Mouse (Mus musculus) hindbrain, embryonic 14.5 days (tissue): ENCODE data around the gene Rap2c. TPM values are rescaled to one million over a fixed set of nuclear protein-coding genes. Genes with fewer than 3 reads are reported as not detected.

Source experiments
- ATAC-seq: fragments of 200-750 bp; cut with Nextera tagmentation; 2 replicates; pipeline ENCODE4 v1.8.0; 2017; ENCODE audit warnings: moderate number of reproducible peaks, mild to moderate bottlenecking, moderate TSS enrichment, moderate library complexity; ENCODE audit not compliant: low FRiP score
- DNase-seq: peaks from one replicate; pipeline ENCODE4 v3.0.0-alpha.2; 2015; ENCODE audit warnings: low spot score
- H3K27ac ChIP-seq: fragments of 300-500 bp; sonication (generic); 2 replicates; pipeline ENCODE4 v1.5.1; 2014; ENCODE audit warnings: mild to moderate bottlenecking, moderate library complexity
- H3K27me3 ChIP-seq: fragments of 300-500 bp; sonication (generic); 2 replicates; pipeline ENCODE4 v1.6.1; 2014; ENCODE audit warnings: mild to moderate bottlenecking, low read length, mixed read lengths; ENCODE audit not compliant: control insufficient read depth, insufficient read depth
- H3K36me3 ChIP-seq: fragments of 300-500 bp; sonication (generic); replicated peaks from 2 replicates; pipeline ENCODE4 v1.6.1; 2014; ENCODE audit not compliant: control insufficient read depth, insufficient read depth
- H3K4me1 ChIP-seq: fragments of 300-500 bp; sonication (generic); replicated peaks from 2 replicates; pipeline ENCODE4 v1.6.1; 2014; ENCODE audit warnings: antibody characterized with exemption, low read length, mixed read lengths; ENCODE audit not compliant: control insufficient read depth, insufficient read depth
- H3K4me2 ChIP-seq: fragments of 300-500 bp; sonication (generic); replicated peaks from 2 replicates; pipeline ENCODE4 v1.6.1; 2014; ENCODE audit warnings: mild to moderate bottlenecking, moderate library complexity
- H3K4me3 ChIP-seq: fragments of 300-500 bp; sonication (generic); replicated peaks from 2 replicates; pipeline ENCODE4 v1.5.1; 2014; ENCODE audit warnings: mild to moderate bottlenecking, low read length
- H3K9ac ChIP-seq: fragments of 300-500 bp; sonication (generic); 2 replicates; pipeline ENCODE4 v1.6.1; 2014
- H3K9me3 ChIP-seq: fragments of 300-500 bp; sonication (generic); 2 replicates; pipeline ENCODE4 v1.6.1; 2016; ENCODE audit warnings: low read length; ENCODE audit not compliant: control insufficient read depth
- WGBS: fragments of 180-500 bp; shearing (Covaris S2); extraction: QIAGEN DNeasy Blood & Tissue Kit; methylation state at CpG from one replicate; pipeline ENCODE4 v1.1.7; 2014; 5-methylcytosine and 5-hydroxymethylcytosine counted together
- polyA plus RNA-seq: library from polyadenylated mRNA; unstranded; fragments of >200 nt; fragmentation: Nextera tagmentation; extraction: Ambion mirVana; gene quantifications from 2 replicates; pipeline ENCODE4 v1.2.1, GENCODE M21; 2014

The Rap2c gene
- polyA plus RNA-seq, 1 experiment from 2014 or later: 18.8 TPM

- WGBS: 25% methylated on average over 7 of the region's 7 CpGs
- H3K27me3 ChIP-seq: no peaks in the 10 kb centered on the region
- H3K9me3 ChIP-seq: no peaks in the 10 kb centered on the region
- H3K27ac ChIP-seq: 0 out of 2 replicates have a peak overlapping the region, but pooled peaks have one; percentile 9
- no peak; the same call in 1 of the 2 replicates for ATAC-seq
- H3K4me1 ChIP-seq: peaks cover 5% of the 10 kb centered on the region; the same call in 1 of the 2 replicates
- no peak overlapping the region for H3K9ac ChIP-seq
- H3K4me2 ChIP-seq: peak overlapping the region; percentile 7
- no peak for DNase-seq
- H3K36me3 ChIP-seq: no peaks in the 10 kb centered on the region
- H3K4me3 ChIP-seq: no peak overlapping the region
Measured at GRCm38 (mm10) chrX:51035678-51036209, 17.9 kb upstream of the Rap2c start.

DNA sequence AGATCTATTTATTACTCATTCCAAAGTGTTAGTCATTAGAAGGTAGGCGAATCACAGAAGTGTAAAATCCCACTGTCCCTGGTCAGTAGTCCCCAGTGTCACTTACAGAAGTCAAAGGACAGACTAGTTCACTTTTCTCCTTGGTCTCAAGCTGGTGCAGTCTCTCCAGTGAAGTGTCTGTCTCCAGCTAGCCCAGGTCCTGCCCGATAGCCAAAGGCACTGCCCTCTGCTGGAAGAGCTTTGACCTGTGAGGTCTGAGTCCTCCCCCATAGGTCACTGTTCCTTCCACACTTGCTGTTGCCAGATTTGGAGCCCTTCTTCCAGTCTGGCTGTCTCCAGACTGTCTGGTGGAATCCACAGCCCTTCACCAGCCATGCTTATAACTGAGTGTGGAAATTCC is 2.1 kb upstream of the Rap2c start:
- Histone ChIP-seq H3K4me1 (peaks cover 6% of the 10 kb centered on the region; the same call in 1 of the 2 replicates), H3K27ac (no peak overlapping the region), H3K36me3 (no peaks in the 10 kb centered on the region; the same call in 1 of the 2 replicates), H3K9ac (no peak overlapping the region), H3K27me3 (no peaks in the 10 kb centered on the region), H3K4me2 (no peak overlapping the region), H3K9me3 (no peaks in the 10 kb centered on the region), H3K4me3 (no peak overlapping the region)
- no peak for ATAC-seq
- 36% methylated on average over 2 of the region's 2 CpGs for WGBS
- no peak for DNase-seq

DNA sequence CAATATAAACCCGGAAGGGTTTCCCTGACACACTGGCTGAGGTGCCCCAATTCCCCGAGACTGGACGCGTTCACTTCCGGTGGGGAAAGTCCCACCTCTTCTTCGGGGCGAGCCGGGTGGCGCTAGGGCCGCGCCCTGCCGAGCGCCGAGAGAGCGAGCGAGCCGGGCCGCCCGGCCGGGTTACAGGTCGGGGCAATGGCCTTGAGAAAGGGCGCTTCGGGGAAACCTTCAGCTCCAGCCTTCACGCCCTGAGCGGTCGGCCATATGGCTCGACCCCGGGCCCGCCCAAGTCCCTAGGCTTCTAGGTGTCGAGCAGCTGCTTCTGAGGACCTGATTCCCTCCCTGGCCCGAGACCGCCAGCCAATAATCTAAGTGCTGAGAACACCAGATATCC is 965 bp upstream of the Rap2c start:
- H3K4me2 ChIP-seq: peak overlapping the region; percentile 44
- WGBS: 23% methylated on average over 32 of the region's 32 CpGs
- peaks cover 6% of the 10 kb centered on the region; the same call in 1 of the 2 replicates for H3K4me1 ChIP-seq
- no peaks in the 10 kb centered on the region for H3K9me3 ChIP-seq
- ATAC-seq: peak; percentile 92
- H3K27ac ChIP-seq: peak overlapping the region; percentile 94
- H3K9ac ChIP-seq: peak overlapping the region; percentile 74
- peaks cover 8% of the 10 kb centered on the region for H3K36me3 ChIP-seq
- peak; percentile 64 for DNase-seq
- H3K27me3 ChIP-seq: no peaks in the 10 kb centered on the region
- H3K4me3 ChIP-seq: peak overlapping the region; percentile 58

GRCm38 (mm10) chrX:51016926-51017325 is 892 bp downstream of the Rap2c start:
- WGBS: 30% methylated on average over 12 of the region's 12 CpGs
- ATAC-seq (no peak), DNase-seq (no peak)
- peak overlapping the region; percentile 58 for H3K4me3 ChIP-seq
- H3K27me3 ChIP-seq: no peaks in the 10 kb centered on the region
- no peak overlapping the region for H3K27ac ChIP-seq
- peaks cover 6% of the 10 kb centered on the region; the same call in 1 of the 2 replicates for H3K4me1 ChIP-seq
- peak overlapping the region; percentile 61 for H3K4me2 ChIP-seq
- H3K9ac ChIP-seq: peak overlapping the region; percentile 74
- peaks cover 11% of the 10 kb centered on the region for H3K36me3 ChIP-seq
- H3K9me3 ChIP-seq: no peaks in the 10 kb centered on the region

DNA sequence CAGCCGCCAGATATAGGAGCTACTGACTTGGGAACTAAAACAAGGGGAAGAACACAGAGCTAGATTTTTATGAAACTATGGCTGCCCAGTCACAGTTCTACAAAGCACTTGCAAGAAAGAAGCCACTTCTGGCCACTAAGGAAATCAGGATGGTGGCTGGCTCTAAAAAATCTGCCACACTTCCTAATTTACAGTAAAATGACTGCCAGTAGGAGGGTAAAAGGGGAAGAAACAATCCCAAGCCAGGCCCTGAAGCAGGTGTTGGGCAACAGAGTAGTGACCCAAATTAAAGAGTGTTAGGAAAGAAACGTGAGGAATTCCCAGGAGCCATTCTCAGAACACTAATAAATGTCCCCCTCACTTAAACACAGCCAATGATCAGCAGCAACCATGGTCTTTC is 5.5 kb downstream of the Rap2c start:
- no peak for ATAC-seq
- H3K4me1 ChIP-seq: peaks cover 6% of the 10 kb centered on the region; the same call in 1 of the 2 replicates
- H3K4me3 ChIP-seq: no peak overlapping the region
- WGBS: 64% methylated on average over 2 of the region's 2 CpGs
- H3K4me2 ChIP-seq: no peak overlapping the region
- H3K9ac ChIP-seq: no peak overlapping the region
- peaks cover 11% of the 10 kb centered on the region for H3K36me3 ChIP-seq
- H3K27me3 ChIP-seq: no peaks in the 10 kb centered on the region
- no peak for DNase-seq
- no peak overlapping the region for H3K27ac ChIP-seq
- no peaks in the 10 kb centered on the region for H3K9me3 ChIP-seq

DNA sequence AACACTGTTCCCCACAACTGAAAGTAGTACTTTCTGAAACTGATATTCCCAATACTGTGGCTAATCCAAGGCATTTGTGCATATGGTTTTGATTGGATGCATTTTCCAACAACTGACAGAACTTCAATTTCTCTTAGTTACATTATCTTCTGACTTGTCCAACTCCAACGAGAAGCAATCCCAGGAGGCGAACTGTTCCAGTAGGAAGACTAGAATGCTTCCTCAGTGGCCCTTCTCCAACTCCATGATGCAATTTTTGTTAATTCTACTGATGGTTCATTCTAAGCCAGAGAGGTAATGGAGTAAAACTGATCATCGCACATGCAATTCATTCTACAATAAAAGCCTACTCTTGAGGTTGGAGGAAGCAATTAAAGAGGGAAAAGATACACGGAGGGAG is 7.5 kb downstream of the Rap2c start:
- H3K4me1 ChIP-seq: 0 out of 2 replicates have a peak, but pooled peaks cover under 1% of the 10 kb centered on the region
- no peak overlapping the region for H3K27ac ChIP-seq
- peaks cover 11% of the 10 kb centered on the region for H3K36me3 ChIP-seq
- WGBS: 88% methylated on average over 4 of the region's 4 CpGs
- ATAC-seq (no peak), DNase-seq (no peak)
- H3K9me3 ChIP-seq: no peaks in the 10 kb centered on the region
- no peak overlapping the region for H3K4me2 ChIP-seq
- H3K27me3 ChIP-seq: no peaks in the 10 kb centered on the region
- no peak overlapping the region for H3K9ac ChIP-seq
- no peak overlapping the region for H3K4me3 ChIP-seq

GRCm38 (mm10) chrX:51000791-51001190 is 17.0 kb downstream of the Rap2c start:
- Histone ChIP-seq H3K27ac (no peak overlapping the region), H3K9ac (no peak overlapping the region), H3K4me2 (no peak overlapping the region), H3K36me3 (peaks cover 8% of the 10 kb centered on the region; the same call in 1 of the 2 replicates), H3K9me3 (no peaks in the 10 kb centered on the region), H3K4me1 (no peaks in the 10 kb centered on the region), H3K27me3 (no peaks in the 10 kb centered on the region), H3K4me3 (no peak overlapping the region)
- no peak for DNase-seq
- ATAC-seq: no peak
- WGBS: 82% methylated on average over 6 of the region's 6 CpGs

GRCm38 (mm10) chrX:50995310-50995709 is 22.5 kb downstream of the Rap2c start:
- H3K27ac ChIP-seq: no peak overlapping the region
- no peak overlapping the region for H3K4me3 ChIP-seq
- no peaks in the 10 kb centered on the region for H3K9me3 ChIP-seq
- H3K4me2 ChIP-seq: no peak overlapping the region
- DNase-seq: no peak
- no peaks in the 10 kb centered on the region for H3K36me3 ChIP-seq
- no peaks in the 10 kb centered on the region for H3K27me3 ChIP-seq
- ATAC-seq: no peak
- H3K9ac ChIP-seq: no peak overlapping the region
- WGBS: 76% methylated on average over 2 of the region's 2 CpGs
- no peaks in the 10 kb centered on the region for H3K4me1 ChIP-seq

DNA sequence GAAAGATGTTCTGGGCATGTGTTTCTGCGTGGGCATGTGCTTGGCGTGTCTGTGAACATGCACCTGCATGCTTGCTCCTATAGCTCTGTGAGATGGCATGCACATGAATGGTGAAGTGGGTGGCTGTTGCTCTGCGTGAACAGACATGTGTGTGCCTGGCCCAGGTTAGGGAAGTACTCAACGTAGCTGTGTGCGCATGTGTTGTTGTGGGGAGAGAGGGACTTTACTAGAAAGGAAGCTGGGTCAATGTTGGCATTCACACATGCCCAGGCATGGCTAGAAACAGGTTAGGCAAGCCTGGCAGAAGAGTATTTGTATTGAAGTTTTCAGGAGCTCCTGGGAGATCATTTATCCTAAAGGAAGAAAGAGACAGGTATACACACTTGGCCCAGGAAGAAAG is 26.5 kb downstream of the Rap2c start:
- no peak for DNase-seq
- 85% methylated on average over 5 of the region's 5 CpGs for WGBS

GRCm38 (mm10) chrX:50989940-50990339 is 27.9 kb downstream of the Rap2c start:
- H3K27ac ChIP-seq: no peak overlapping the region
- H3K36me3 ChIP-seq: no peaks in the 10 kb centered on the region
- H3K4me2 ChIP-seq: no peak overlapping the region
- no peak overlapping the region for H3K4me3 ChIP-seq
- H3K9me3 ChIP-seq: no peaks in the 10 kb centered on the region
- no peaks in the 10 kb centered on the region for H3K4me1 ChIP-seq
- DNase-seq: no peak
- no peaks in the 10 kb centered on the region for H3K27me3 ChIP-seq
- no peak for ATAC-seq
- WGBS: 93% methylated on average over 6 of the region's 6 CpGs
- no peak overlapping the region for H3K9ac ChIP-seq

More for the DNA sequence above, 26.5 kb downstream of the Rap2c start:
- H3K36me3 ChIP-seq: no peaks in the 10 kb centered on the region
- ATAC-seq: no peak
- H3K4me3 ChIP-seq: no peak overlapping the region
- H3K9ac ChIP-seq: no peak overlapping the region
- no peaks in the 10 kb centered on the region for H3K9me3 ChIP-seq
- no peaks in the 10 kb centered on the region for H3K4me1 ChIP-seq
- H3K27me3 ChIP-seq: no peaks in the 10 kb centered on the region
- H3K27ac ChIP-seq: no peak overlapping the region
- H3K4me2 ChIP-seq: no peak overlapping the region
